Mouse (Mus musculus) small intestine, adult 2 months (tissue): ENCODE measurements at regions not wholly inside any gene's neighbourhood (a gene's known extent, or its start where the extent isn't known, plus 50 kb on each side); places are given as distances from the start of the nearest gene placed in this dataset.

ENCODE experiments used
- CTCF ChIP-seq: fragments of 200-500 bp; IDR thresholded peaks from 2 replicates; pipeline ENCODE4 v1.5.1; 2012; ENCODE audit warnings: low read depth, mild to moderate bottlenecking, control low read depth, inconsistent platforms, low read length, moderate library complexity, mixed read lengths; ENCODE audit not compliant: insufficient replicate concordance, insufficient read length; ENCODE audit errors: extremely low read depth
- POLR2A ChIP-seq: fragments of 200-500 bp; IDR thresholded peaks from 2 replicates; pipeline ENCODE4 v1.6.1; 2012; ENCODE audit warnings: low read depth, mild to moderate bottlenecking, control low read depth, inconsistent platforms, low read length, moderate library complexity

DNA sequence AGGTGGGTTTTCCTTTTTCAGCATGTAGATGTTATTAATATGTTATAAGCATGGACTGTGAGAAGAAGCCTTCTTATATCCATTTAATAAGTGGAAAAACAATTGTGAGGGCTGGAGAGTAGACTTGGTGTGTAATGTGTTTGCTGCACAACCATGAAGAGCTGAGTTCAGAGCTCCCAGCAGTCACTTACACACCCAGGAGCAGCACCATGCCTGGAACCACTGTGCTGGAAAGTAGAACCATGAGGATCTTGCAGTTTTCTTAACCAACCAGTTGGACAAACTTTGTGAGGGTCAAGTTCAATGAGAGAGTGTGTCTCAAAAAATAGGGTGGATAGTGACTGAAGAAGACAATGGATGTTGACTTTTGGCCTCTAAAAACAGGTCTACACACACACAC is 108.3 kb upstream of the Tank start:
- TF ChIP-seq CTCF, result no peak
- TF ChIP-seq POLR2A, result no peak
